Mouse (Mus musculus) erythroblast, embryonic 14.5 days (primary cell): Measurements from ENCODE around the gene Dzip1l.

ENCODE experiments used
- GATA1 ChIP-seq: IDR thresholded peaks from 2 replicates; pipeline ENCODE4 v1.6.1; 2012; ENCODE audit warnings: low read length, inconsistent platforms, mixed read lengths
- TAL1 ChIP-seq: IDR thresholded peaks from 3 replicates; pipeline ENCODE4 v1.6.1; 2012; ENCODE audit warnings: low read length, inconsistent platforms, mixed read lengths

DNA sequence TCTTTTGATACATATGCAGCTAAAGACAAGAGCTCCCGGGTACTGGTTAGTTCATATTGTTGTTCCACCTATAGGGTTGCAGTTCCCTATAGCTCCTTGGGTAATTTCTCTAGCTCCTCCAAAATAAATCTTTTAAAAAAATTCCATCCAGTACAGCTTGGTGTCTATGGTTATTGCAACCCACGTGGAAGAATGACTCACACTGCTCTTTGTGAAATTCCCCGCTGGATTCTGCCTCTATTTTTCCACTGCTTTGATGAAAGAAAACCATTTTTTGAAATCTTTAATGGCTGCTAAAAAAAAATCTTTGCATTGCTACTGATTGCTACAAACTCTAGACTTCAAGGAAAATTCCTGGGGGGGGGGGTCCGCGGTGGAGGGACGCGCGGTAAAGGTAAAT lies 9.6 kb upstream of the Dzip1l start:
- TF ChIP-seq GATA1 (no peak), TAL1 (no peak)
